Mouse (Mus musculus) liver, embryonic 13.5 days (tissue): Measurements from ENCODE around the gene Spem1. TPM values are rescaled to one million over a fixed set of nuclear protein-coding genes. Genes with fewer than 3 reads are reported as not detected.

Experiments used
- ATAC-seq: fragments of 200-750 bp; cut with Nextera tagmentation; 2 replicates; pipeline ENCODE4 v1.8.0; 2017; ENCODE audit warnings: low read depth, mild to moderate bottlenecking, moderate number of reproducible peaks, moderate library complexity
- DNase-seq: peaks from one replicate; pipeline ENCODE4 v3.0.0; 2022
- H3K27ac ChIP-seq: fragments of 300-500 bp; sonication (generic); 2 replicates; pipeline ENCODE4 v1.5.1; 2015; ENCODE audit warnings: moderate library complexity, mild to moderate bottlenecking, inconsistent platforms
- H3K27me3 ChIP-seq: fragments of 300-500 bp; sonication (generic); 2 replicates; pipeline ENCODE4 v1.6.1; 2015; ENCODE audit warnings: mild to moderate bottlenecking, inconsistent platforms
- H3K36me3 ChIP-seq: fragments of 300-500 bp; sonication (generic); 2 replicates; pipeline ENCODE4 v1.6.1; 2015; ENCODE audit warnings: mild to moderate bottlenecking, inconsistent platforms
- H3K4me1 ChIP-seq: fragments of 300-500 bp; sonication (generic); replicated peaks from 2 replicates; pipeline ENCODE4 v1.6.1; 2015; ENCODE audit warnings: inconsistent platforms
- H3K4me2 ChIP-seq: fragments of 300-500 bp; sonication (generic); 2 replicates; pipeline ENCODE4 v1.6.1; 2015; ENCODE audit warnings: inconsistent platforms, mild to moderate bottlenecking, moderate library complexity
- H3K4me3 ChIP-seq: fragments of 300-500 bp; sonication (generic); replicated peaks from 2 replicates; pipeline ENCODE4 v1.5.1; 2015; ENCODE audit warnings: mild to moderate bottlenecking, inconsistent platforms
- H3K9ac ChIP-seq: fragments of 300-500 bp; sonication (generic); 2 replicates; pipeline ENCODE4 v1.6.1; 2015; ENCODE audit warnings: mild to moderate bottlenecking, inconsistent platforms
- H3K9me3 ChIP-seq: fragments of 300-500 bp; sonication (generic); replicated peaks from 2 replicates; pipeline ENCODE4 v1.6.1; 2016; ENCODE audit warnings: inconsistent platforms
- WGBS: fragments of 180-500 bp; shearing (Covaris S2); methylation state at CpG from one replicate; pipeline ENCODE4 v1.1.7; 2015; ENCODE audit not compliant: insufficient replicate concordance; 5-methylcytosine and 5-hydroxymethylcytosine counted together
- polyA plus RNA-seq: library from polyadenylated mRNA; unstranded; fragments of >200 nt; fragmentation: Nextera tagmentation; extraction: Ambion mirVana; gene quantifications from 2 replicates; pipeline ENCODE4 v1.2.1, GENCODE M21; 2015

Spem1 gene
- polyA plus RNA-seq, 1 experiment from 2014 or later = not detected

DNA sequence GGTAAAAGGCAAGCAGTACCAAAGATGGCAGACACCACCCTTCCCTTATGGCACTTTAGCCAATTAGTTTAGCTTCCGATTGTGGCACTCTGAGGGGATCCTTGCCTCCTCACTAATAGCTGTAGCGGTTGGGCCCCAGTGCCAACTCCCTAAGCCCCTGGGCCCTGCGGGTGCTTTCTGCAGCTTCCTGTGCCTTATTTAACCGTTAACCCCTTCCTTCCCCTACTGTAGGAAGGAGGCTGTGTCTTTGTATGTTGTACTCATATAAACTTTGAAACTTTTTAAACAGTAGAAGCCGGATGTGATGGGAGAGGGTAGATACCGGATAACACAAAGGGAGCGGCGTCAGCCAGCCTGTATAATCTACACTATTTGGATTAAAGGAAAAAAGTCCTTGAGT, 28.8 kb upstream of the Spem1 start:
- Histone ChIP-seq H3K4me2 (peak overlapping the region; percentile 17; the same call in 1 of the 2 replicates), H3K4me1 (peaks cover 93% of the 10 kb centered on the region), H3K27me3 (no peaks in the 10 kb centered on the region), H3K9me3 (no peaks in the 10 kb centered on the region), H3K4me3 (no peak overlapping the region), H3K27ac (peak overlapping the region; percentile 99), H3K36me3 (peaks cover 51% of the 10 kb centered on the region), H3K9ac (peak overlapping the region; percentile 30; the same call in 1 of the 2 replicates)
- WGBS = 58% methylated on average over 8 of the region's 8 CpGs
- no peak for ATAC-seq
- DNase-seq = no peak

DNA sequence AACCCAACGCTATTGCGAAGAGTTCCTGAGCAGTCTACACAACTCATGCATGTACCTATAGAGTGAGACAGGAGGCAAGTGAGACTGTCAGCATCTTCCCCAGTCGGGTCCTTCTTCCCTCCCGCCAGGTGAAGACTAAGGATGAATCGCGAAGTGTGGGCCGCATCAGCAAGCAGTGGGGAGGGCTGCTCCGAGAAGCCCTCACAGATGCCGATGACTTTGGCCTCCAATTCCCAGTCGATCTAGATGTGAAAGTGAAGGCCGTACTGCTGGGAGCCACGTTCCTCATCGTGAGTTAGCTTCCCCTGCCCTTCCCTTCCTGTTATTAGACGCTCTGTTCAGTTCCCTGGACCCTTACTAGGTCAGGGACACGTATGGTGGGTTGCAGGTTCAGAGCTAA, 27.9 kb upstream of the Spem1 start:
- no peaks in the 10 kb centered on the region for H3K27me3 ChIP-seq
- no peak for DNase-seq
- H3K9me3 ChIP-seq = no peaks in the 10 kb centered on the region
- ATAC-seq = no peak
- 83% methylated on average over 15 of the region's 15 CpGs for WGBS
- peaks cover 51% of the 10 kb centered on the region for H3K36me3 ChIP-seq
- no peak overlapping the region for H3K4me2 ChIP-seq
- H3K4me3 ChIP-seq = no peak overlapping the region
- H3K4me1 ChIP-seq = peaks cover 92% of the 10 kb centered on the region
- H3K27ac ChIP-seq = peak overlapping the region; percentile 99
- H3K9ac ChIP-seq = no peak overlapping the region

DNA sequence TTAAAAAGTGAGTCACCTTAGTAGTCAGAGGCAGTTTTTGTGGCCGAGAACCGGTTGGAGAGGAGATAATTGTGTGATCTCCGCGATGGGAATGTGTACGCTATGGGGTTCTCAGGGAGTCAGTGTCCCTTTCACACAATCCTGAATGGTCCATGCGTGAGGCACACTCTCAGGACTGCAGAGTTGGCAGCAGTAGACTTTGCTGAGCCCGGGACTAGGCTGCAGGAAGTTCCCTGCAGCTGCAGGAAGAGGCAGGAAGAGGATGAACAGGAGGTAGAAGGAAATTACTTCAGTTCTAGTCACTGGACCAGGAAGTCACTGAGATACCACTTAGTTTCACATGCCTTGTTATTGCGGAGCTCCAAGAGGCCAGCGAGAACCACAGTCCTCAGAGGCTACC, 27.1 kb upstream of the Spem1 start:
- Histone ChIP-seq H3K9ac (peak overlapping the region; percentile 19; the same call in 1 of the 2 replicates), H3K27me3 (no peaks in the 10 kb centered on the region), H3K4me1 (peaks cover 87% of the 10 kb centered on the region), H3K4me2 (no peak overlapping the region), H3K4me3 (no peak overlapping the region), H3K9me3 (no peaks in the 10 kb centered on the region), H3K36me3 (peaks cover 51% of the 10 kb centered on the region), H3K27ac (peak overlapping the region; percentile 99)
- ATAC-seq (no peak), DNase-seq (no peak)
- WGBS = 72% methylated on average over 9 of the region's 9 CpGs

DNA sequence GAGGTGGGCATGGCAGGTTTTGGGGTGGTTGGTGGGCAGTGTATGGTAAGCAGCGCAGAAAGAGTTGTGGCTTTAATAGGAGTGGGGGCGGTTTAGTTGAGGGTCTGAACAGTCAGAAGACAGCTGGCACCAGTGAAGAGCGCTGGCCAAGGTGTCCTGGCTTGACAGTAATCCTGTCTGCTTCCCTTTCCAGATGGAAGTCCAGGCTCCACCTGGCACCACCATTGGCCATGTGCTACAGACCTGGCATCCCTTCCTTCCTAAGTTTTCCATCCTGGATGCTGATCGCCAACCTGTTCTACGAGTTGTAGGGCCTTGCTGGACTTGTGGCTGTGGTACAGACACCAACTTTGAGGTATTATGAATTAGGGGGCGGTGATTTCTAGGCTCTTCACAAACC, 26.0 kb upstream of the Spem1 start:
- Histone ChIP-seq H3K4me2 (peak overlapping the region; percentile 94), H3K27me3 (no peaks in the 10 kb centered on the region), H3K4me1 (peaks cover 86% of the 10 kb centered on the region), H3K36me3 (peaks cover 51% of the 10 kb centered on the region), H3K27ac (peak overlapping the region; percentile 99), H3K9ac (peak overlapping the region; percentile 90), H3K4me3 (peak overlapping the region; percentile 79), H3K9me3 (no peaks in the 10 kb centered on the region)
- no peak for ATAC-seq
- DNase-seq = no peak
- 93% methylated on average over 6 of the region's 6 CpGs for WGBS

DNA sequence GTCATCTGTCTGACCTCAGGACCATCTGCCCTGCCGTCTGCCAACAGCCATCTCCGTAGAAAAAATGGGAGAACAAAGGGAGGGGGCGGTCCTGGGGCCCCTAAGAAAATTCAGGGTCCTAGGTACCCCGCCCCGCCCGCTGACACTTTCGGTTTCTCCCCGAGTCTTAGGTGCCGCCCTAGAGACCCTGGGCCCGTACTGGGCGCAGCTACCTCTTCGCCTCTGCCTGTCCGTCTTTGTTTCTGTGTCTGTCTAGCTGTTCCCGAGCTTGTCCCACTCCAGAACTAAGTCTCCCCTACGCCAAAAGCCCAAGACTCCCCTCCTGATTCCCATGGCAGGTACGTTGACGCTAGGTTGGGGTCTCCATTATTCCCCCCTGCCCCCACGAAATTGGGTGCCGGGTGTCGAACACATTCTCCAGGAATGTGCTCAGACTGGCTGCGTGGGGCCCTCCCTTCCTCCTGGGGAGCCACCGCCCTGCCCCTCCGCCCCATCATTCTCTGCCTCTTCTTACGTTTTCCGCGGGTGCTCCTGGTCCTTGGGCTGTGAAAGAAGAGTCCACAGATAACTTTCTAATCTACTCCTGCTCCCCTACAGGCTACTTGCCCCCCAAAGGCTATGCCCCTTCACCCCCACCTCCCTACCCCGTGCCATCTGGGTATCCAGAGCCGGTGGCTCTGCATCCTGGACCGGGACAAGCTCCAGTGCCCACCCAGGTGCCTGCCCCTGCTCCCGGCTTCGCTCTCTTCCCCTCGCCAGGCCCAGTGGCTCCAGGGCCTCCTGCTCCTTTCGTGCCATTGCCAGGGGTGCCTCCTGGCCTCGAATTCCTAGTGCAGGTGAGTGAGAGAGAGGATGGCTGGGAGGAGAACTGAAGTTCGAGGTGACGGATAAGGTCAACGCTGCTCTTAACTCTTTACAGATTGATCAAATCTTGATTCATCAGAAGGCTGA, 25.0 kb upstream of the Spem1 start:
- peak overlapping the region; percentile 99 for H3K27ac ChIP-seq
- ATAC-seq (peak; percentile 66), DNase-seq (peak; percentile 65)
- 13% methylated on average over 37 of the region's 37 CpGs for WGBS
- no peaks in the 10 kb centered on the region for H3K27me3 ChIP-seq
- peaks cover 81% of the 10 kb centered on the region for H3K4me1 ChIP-seq
- H3K9ac ChIP-seq = peak overlapping the region; percentile 90
- H3K36me3 ChIP-seq = peaks cover 43% of the 10 kb centered on the region
- H3K9me3 ChIP-seq = no peaks in the 10 kb centered on the region
- peak overlapping the region; percentile 94 for H3K4me2 ChIP-seq
- peak overlapping the region; percentile 79 for H3K4me3 ChIP-seq

DNA sequence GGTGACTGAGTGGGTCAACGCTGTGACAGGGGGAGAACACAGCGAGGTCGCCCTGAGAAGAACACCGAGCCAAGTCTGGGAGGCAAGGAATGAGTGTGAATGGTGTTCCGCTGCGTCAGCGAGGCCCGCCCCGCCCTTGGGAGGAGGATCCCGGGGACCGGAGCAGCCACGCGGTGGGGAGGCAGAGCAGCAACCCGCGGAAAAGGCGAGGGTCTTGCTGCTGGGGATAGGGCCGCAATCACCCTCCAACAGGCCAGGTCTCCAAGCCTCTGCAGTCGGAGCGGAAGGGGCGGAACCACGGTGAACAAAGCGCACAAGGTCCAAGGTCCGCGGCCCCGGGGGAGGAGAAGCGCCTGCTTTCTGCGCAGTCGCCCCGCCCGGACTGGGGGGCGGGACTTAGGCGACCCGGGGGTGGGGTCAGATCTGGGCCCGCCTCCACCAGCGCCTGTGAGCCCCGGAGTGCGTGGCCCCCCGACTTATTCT, 24.3 kb upstream of the Spem1 start, which contains the start of gene Plscr3:
Gene Plscr3 (plus strand): TSS at position 179 of the 483 bp plus-strand sequence.
- Histone ChIP-seq H3K9ac (peak within 1 kb of the TSS; percentile 90), H3K9me3 (no peaks in the 10 kb centered on the region), H3K4me3 (peak within 1 kb of the TSS; percentile 79), H3K27me3 (no peaks in the 10 kb centered on the region), H3K36me3 (peaks cover 36% of the 10 kb centered on the region), H3K27ac (peak within 1 kb of the TSS; percentile 99), H3K4me2 (peak within 1 kb of the TSS; percentile 94), H3K4me1 (peaks cover 74% of the 10 kb centered on the region)
- DNase-seq (peak; percentile 88), ATAC-seq (peak; percentile 89)
- 0% methylated on average over 38 of the region's 38 CpGs for WGBS

DNA sequence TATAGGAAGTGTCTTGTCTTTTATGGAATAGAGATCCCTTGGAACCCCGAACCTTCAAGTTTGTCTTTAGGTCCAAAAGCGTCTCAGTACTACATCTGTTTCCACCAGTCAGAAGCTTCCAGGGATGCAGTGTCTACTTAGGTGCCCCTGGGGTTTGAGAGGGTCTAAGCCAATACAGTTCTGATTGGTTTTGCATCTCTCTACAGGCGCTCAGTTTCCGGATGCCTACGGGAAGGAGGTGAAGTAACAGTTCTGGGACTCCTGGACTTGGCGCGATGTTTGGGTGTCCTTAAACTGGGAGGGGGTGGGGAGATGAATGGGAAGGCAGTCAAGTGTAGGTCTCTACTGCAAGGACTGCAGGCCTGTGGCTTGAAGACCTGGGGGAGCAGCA, 16.7 kb upstream of the Spem1 start:
- WGBS = 2% methylated on average over 7 of the region's 7 CpGs
- H3K36me3 ChIP-seq = 0 out of 2 replicates have a peak, but pooled peaks cover 3% of the 10 kb centered on the region
- no peaks in the 10 kb centered on the region for H3K9me3 ChIP-seq
- ATAC-seq (peak; percentile 2; the same call in 1 of the 2 replicates), DNase-seq (no peak)
- peaks cover 63% of the 10 kb centered on the region for H3K4me1 ChIP-seq
- H3K4me3 ChIP-seq = peak overlapping the region; percentile 70
- peak overlapping the region; percentile 80 for H3K9ac ChIP-seq
- peaks cover 41% of the 10 kb centered on the region for H3K27me3 ChIP-seq
- peak overlapping the region; percentile 85 for H3K27ac ChIP-seq
- H3K4me2 ChIP-seq = peak overlapping the region; percentile 95

DNA sequence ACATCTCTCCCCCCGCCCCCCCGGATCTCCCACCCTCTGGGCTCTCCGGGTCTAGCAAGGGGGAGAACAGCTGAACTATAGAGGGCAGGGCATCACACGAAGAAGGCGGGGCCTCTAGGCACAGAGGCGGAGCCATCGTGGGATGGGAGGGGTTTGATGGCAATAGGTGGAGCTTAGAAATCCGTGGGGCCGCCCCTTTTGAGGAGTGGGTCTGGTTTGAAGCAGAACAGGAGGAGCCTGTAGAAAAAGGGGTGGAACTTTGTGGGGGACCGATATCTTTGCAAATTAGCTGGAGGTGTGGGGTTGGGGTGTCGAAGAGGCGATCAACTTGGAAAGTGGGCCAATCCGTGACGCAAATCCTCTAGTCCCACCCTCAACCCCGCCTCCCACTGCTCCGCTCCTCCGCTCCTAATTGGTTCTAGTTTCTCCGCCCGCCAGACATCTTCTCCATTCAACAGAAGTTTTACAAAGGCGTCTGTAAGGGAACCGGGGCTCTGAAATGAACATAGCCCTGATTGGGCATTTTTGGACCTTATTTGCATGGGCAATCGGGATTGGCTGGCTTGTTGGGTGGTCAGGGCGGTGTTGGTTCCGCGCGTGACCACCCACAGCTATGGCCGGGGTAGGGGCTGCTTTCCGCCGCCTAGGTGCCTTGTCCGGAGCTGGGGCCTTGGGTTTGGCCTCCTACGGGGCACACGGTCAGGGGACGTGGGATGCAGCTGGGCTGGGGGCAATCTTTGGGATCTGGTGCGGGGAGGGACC, 16.2 kb upstream of the Spem1 start, which contains the start of gene Tmem256:
Gene Tmem256 (plus strand): TSS at position 563 of the 762 bp plus-strand sequence.
- peak; percentile 89 for ATAC-seq
- Histone ChIP-seq H3K36me3 (0 out of 2 replicates have a peak, but pooled peaks cover 3% of the 10 kb centered on the region), H3K4me3 (peak within 1 kb of the TSS; percentile 70), H3K9ac (peak within 1 kb of the TSS; percentile 80), H3K4me1 (peaks cover 65% of the 10 kb centered on the region), H3K4me2 (peak within 1 kb of the TSS; percentile 95), H3K27me3 (peaks cover 46% of the 10 kb centered on the region), H3K9me3 (no peaks in the 10 kb centered on the region), H3K27ac (peak within 1 kb of the TSS; percentile 85)
- WGBS = under 1% methylated on average over 34 of the region's 34 CpGs
- DNase-seq = peak; percentile 96

DNA sequence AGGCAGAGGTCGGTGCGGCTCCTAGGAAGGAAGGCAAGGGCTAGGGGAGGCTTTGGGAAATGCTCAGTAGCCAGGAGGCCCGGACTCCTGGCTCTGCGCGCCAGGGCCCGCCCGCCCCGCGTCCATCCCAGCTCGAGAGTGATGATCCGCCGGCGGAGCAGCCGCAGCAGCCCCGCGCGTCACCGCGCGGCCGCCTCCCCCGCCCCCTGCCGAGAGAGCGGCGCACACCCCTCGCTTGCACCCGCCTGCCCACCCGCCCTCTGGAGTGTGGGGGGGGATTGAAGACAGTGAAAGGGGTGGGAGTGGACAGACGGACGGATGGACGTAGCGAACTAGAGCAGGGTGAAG, 15.6 kb upstream of the Spem1 start, which contains the start of gene Nlgn2:
Gene Nlgn2 (minus strand): TSS at position 181 of the 348 bp plus-strand sequence.
- Histone ChIP-seq H3K4me1 (peaks cover 59% of the 10 kb centered on the region), H3K4me2 (peak within 1 kb of the TSS; percentile 95), H3K27me3 (peaks cover 52% of the 10 kb centered on the region), H3K9ac (peak within 1 kb of the TSS; percentile 80), H3K4me3 (peak within 1 kb of the TSS; percentile 70), H3K36me3 (0 out of 2 replicates have a peak, but pooled peaks cover 3% of the 10 kb centered on the region), H3K27ac (peak within 1 kb of the TSS; percentile 85), H3K9me3 (no peaks in the 10 kb centered on the region)
- DNase-seq (no peak), ATAC-seq (peak; percentile 35)
- under 1% methylated on average over 32 of the region's 32 CpGs for WGBS

DNA sequence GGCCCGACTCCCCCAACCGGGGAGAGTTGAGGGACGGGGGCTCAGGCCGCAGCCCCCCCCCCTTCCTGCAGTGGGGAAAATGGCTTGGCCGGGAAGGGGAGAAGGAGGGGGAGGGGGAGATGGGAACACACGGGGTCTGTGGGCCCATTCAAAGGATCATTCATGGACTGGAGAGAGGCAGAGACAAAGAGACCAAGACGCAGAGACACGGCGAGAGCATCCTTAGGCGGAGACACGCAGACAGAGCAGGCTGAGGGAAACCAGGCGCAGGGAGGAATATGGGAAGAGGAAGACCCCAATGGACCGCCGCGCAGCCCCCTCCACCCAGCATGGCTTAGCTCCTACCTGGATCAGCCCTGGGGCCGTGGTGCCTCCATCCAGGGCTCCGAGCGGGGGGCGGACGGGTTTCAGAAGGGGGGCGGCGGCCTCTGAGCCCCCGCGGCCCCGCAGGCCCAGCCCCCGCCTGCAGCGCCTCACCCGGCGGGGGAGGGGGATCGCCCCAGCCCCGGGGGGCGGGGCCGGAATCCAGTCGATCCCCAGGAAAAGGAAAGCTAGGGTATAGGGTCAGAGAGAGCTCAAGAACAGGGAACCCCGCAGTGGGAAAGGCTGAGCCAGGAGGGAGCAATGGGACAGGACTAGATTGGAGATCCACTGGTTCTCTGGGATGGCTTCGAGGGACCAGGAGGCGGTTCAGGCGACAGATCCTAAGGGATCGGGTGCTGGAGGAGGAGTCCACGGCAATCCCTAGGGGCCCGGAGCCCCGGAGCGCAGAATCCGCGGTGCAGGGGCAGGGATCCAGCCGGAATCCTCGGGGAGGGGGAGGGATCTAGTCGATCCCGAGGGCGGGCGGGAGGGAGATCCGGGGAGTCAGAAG, 15.0 kb upstream of the Spem1 start:
- no peak for DNase-seq
- Histone ChIP-seq H3K9me3 (no peaks in the 10 kb centered on the region), H3K4me3 (peak overlapping the region; percentile 70), H3K4me1 (peaks cover 58% of the 10 kb centered on the region), H3K36me3 (0 out of 2 replicates have a peak, but pooled peaks cover 3% of the 10 kb centered on the region), H3K27ac (peak overlapping the region; percentile 55), H3K4me2 (peak overlapping the region; percentile 95), H3K27me3 (peaks cover 58% of the 10 kb centered on the region), H3K9ac (peak overlapping the region; percentile 72)
- 2% methylated on average over 50 of the region's 52 CpGs for WGBS
- ATAC-seq = no peak
